Mouse (Mus musculus): ENCODE measurements at regions not wholly inside any gene's neighbourhood (a gene's known extent, or its start where the extent isn't known, plus 50 kb on each side); places are given as distances from the start of the nearest gene placed in this dataset.

DNA sequence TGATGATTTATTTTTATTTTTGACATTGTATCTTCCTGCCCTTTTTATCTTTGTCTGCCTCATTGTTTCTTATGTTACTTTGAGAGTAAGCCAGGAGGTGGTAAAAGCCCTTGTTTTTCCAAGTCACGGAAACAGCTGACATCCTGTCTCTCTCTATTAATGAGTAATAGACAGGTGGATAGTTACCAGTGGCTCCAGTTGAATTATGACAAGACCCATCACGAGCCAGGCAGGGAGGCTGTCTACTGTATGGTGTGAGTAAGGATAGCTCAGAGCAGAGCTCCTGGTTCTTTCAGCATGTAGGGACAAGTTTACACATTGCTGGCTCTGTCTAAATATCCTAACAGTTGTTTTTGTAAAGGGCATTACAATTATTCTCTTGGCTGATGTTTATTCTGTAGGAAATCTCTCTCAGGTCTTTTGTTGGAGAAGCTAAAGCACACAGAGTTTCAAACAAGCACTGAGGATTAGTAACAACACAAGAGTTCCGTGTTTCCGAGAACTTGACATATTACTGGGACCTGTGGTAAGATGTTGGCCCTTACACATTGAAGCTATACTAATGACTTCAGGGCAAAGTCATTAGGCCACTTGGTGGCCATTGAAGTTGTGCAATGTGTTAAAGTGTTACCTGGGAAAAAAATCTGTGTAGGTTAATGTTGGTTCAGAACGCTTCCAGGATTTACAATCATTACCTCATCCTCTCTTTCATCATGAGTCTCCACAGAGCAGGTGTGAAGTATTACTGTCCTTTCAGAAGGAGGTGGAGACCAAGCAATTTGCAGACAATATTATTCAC, 111.5 kb downstream of the Ndfip2 start:
- Histone ChIP-seq H3K4me1 (ENCODE audit: control insufficient read depth) (no peaks in the 10 kb centered on the region), H3K9me3 (ENCODE audit: control insufficient read depth, low read length) (no peaks in the 10 kb centered on the region), H3K4me3 (replicated peaks) (no peak overlapping the region), H3K27me3 (ENCODE audit: control insufficient read depth) (no peaks in the 10 kb centered on the region), H3K36me3 (ENCODE audit: control insufficient read depth) (no peaks in the 10 kb centered on the region)
- TF ChIP-seq TAL1 (IDR thresholded peaks at IDR 0.05; ENCODE audit: low read length) (no peak), GATA1 (IDR thresholded peaks at IDR 0.05; ENCODE audit: low read length) (no peak)

DNA sequence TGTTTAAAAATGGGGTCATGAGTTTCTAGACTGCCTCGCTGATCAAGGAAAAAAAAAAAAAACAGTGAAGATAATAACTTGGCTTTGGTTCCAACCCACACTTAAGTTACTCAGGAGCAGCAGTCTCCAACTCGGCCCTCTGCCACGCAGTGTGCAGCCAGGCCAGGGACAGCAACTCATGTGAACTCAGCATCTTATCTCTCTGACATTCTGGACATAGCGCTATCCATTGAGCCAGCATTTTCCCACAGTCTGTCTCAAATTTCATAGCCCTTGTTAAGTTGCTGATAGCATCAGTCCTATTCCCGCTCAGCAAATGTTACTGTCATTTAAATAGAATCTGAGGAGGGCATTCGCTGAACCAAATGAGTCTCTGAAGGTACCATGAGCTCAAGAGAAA, 102.2 kb downstream of the Ndfip2 start:
- Histone ChIP-seq H3K36me3 (ENCODE audit: control insufficient read depth) (no peaks in the 10 kb centered on the region), H3K4me1 (ENCODE audit: control insufficient read depth) (no peaks in the 10 kb centered on the region), H3K4me3 (replicated peaks) (no peak overlapping the region), H3K27me3 (ENCODE audit: control insufficient read depth) (no peaks in the 10 kb centered on the region), H3K9me3 (ENCODE audit: control insufficient read depth, low read length) (no peaks in the 10 kb centered on the region)
- TF ChIP-seq GATA1 (IDR thresholded peaks at IDR 0.05; ENCODE audit: low read length) (no peak), TAL1 (IDR thresholded peaks at IDR 0.05; ENCODE audit: low read length) (no peak)

DNA sequence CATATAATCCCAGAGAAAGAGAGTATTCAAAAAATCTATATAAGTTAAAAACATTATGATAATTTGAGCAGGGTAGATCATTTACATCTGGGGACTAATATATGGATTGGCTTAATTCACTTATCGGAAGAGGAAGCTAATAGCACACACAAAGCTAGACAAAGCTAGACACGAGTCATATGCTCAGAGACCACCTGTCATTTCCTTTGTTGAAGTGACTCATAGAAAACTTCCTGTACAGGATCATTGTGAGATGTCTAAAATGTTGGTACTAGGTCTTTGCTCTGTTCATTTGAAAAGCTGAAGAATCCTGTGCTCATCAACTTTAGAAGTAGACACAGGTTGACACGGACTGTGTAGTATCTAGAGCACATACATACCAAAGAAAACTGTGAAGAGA, 101.5 kb downstream of the Ndfip2 start:
- Histone ChIP-seq H3K27me3 (ENCODE audit: control insufficient read depth) (no peaks in the 10 kb centered on the region), H3K36me3 (ENCODE audit: control insufficient read depth) (no peaks in the 10 kb centered on the region), H3K9me3 (ENCODE audit: control insufficient read depth, low read length) (no peaks in the 10 kb centered on the region), H3K4me1 (ENCODE audit: control insufficient read depth) (no peaks in the 10 kb centered on the region), H3K4me3 (replicated peaks) (no peak overlapping the region)
- TF ChIP-seq TAL1 (IDR thresholded peaks at IDR 0.05; ENCODE audit: low read length) (no peak), GATA1 (IDR thresholded peaks at IDR 0.05; ENCODE audit: low read length) (no peak)
